Mouse (Mus musculus) forebrain, embryonic 10.5 days (tissue): ENCODE results near the gene Ptprf. TPM values are rescaled to one million over a fixed set of nuclear protein-coding genes. Genes with fewer than 3 reads are reported as not detected.

Experiments
- DNase-seq: peaks from one replicate; pipeline ENCODE4 v3.0.0-alpha.2; 2017; ENCODE audit warnings: low spot score; ENCODE audit errors: extremely low spot score
- H3K27ac ChIP-seq: fragments of 300-500 bp; sonication (generic); 2 replicates; pipeline ENCODE4 v1.5.1; 2016; ENCODE audit warnings: mild to moderate bottlenecking
- H3K27me3 ChIP-seq: fragments of 300-500 bp; sonication (generic); 2 replicates; pipeline ENCODE4 v1.6.1; 2016; ENCODE audit warnings: mild to moderate bottlenecking; ENCODE audit not compliant: poor library complexity, severe bottlenecking
- H3K36me3 ChIP-seq: fragments of 300-500 bp; sonication (generic); replicated peaks from 2 replicates; pipeline ENCODE4 v1.6.1; 2016; ENCODE audit warnings: mild to moderate bottlenecking, moderate library complexity
- H3K4me1 ChIP-seq: fragments of 300-500 bp; sonication (generic); 2 replicates; pipeline ENCODE4 v1.6.1; 2016
- H3K4me3 ChIP-seq: fragments of 300-500 bp; sonication (generic); 2 replicates; pipeline ENCODE4 v1.5.1; 2016; ENCODE audit warnings: mild to moderate bottlenecking, moderate library complexity
- H3K9me3 ChIP-seq: fragments of 300-500 bp; sonication (generic); 2 replicates; pipeline ENCODE4 v1.6.1; 2016; ENCODE audit warnings: mild to moderate bottlenecking, moderate library complexity
- WGBS: fragments of 180-500 bp; shearing (Covaris S2); methylation state at CpG from one replicate; pipeline ENCODE4 v1.1.7; 2016; 5-methylcytosine and 5-hydroxymethylcytosine counted together
- polyA plus RNA-seq: library from polyadenylated mRNA; unstranded; fragments of >200 nt; fragmentation: Nextera tagmentation; extraction: Ambion mirVana; gene quantifications from 2 replicates; pipeline ENCODE4 v1.2.1, GENCODE M21; 2016

Gene Ptprf
- polyA plus RNA-seq, 1 experiment from 2014 or later, result 102 TPM

- WGBS, result 93% methylated on average over 15 of the region's 16 CpGs
- peaks cover 92% of the 10 kb centered on the region for H3K36me3 ChIP-seq
- no peak overlapping the region for H3K4me3 ChIP-seq
- no peaks in the 10 kb centered on the region for H3K9me3 ChIP-seq
- H3K27ac ChIP-seq, result no peak overlapping the region
- DNase-seq, result no peak
- H3K4me1 ChIP-seq, result peaks cover 27% of the 10 kb centered on the region
- H3K27me3 ChIP-seq, result no peaks in the 10 kb centered on the region
Observed at GRCm38 (mm10) chr4:118239960-118240689, 51.1 kb downstream of the Ptprf start.

GRCm38 (mm10) chr4:118238666-118239065, 52.5 kb downstream of the Ptprf start:
- Histone ChIP-seq H3K36me3 (peaks cover 92% of the 10 kb centered on the region), H3K9me3 (no peaks in the 10 kb centered on the region), H3K4me3 (no peak overlapping the region), H3K27me3 (no peaks in the 10 kb centered on the region), H3K27ac (0 out of 2 replicates have a peak overlapping the region, but pooled peaks have one; percentile 21), H3K4me1 (peaks cover 25% of the 10 kb centered on the region)
- DNase-seq, result no peak
- 96% methylated on average over 6 of the region's 6 CpGs for WGBS

- Histone ChIP-seq H3K36me3 (peaks cover 92% of the 10 kb centered on the region), H3K27me3 (no peaks in the 10 kb centered on the region), H3K27ac (no peak overlapping the region), H3K4me3 (no peak overlapping the region), H3K4me1 (peaks cover 25% of the 10 kb centered on the region), H3K9me3 (no peaks in the 10 kb centered on the region)
- no peak for DNase-seq
- 80% methylated on average over 9 of the region's 9 CpGs for WGBS
Observed at GRCm38 (mm10) chr4:118236871-118237270, 54.3 kb downstream of the Ptprf start.

GRCm38 (mm10) chr4:118234711-118235388, 56.4 kb downstream of the Ptprf start:
- no peak for DNase-seq
- peaks cover 25% of the 10 kb centered on the region for H3K4me1 ChIP-seq
- no peaks in the 10 kb centered on the region for H3K27me3 ChIP-seq
- 79% methylated on average over 11 of the region's 11 CpGs for WGBS
- no peaks in the 10 kb centered on the region for H3K9me3 ChIP-seq
- H3K36me3 ChIP-seq, result peaks cover 94% of the 10 kb centered on the region
- no peak overlapping the region for H3K27ac ChIP-seq
- no peak overlapping the region for H3K4me3 ChIP-seq

- 92% methylated on average over 2 of the region's 2 CpGs for WGBS
- Histone ChIP-seq H3K4me1 (peaks cover 25% of the 10 kb centered on the region), H3K36me3 (peaks cover 100% of the 10 kb centered on the region), H3K9me3 (no peaks in the 10 kb centered on the region), H3K27ac (no peak overlapping the region), H3K27me3 (no peaks in the 10 kb centered on the region), H3K4me3 (no peak overlapping the region)
- no peak for DNase-seq
Observed at GRCm38 (mm10) chr4:118233886-118234285, 57.3 kb downstream of the Ptprf start.

GRCm38 (mm10) chr4:118231861-118232260, 59.3 kb downstream of the Ptprf start:
- 94% methylated on average over 6 of the region's 6 CpGs for WGBS
- H3K27me3 ChIP-seq, result no peaks in the 10 kb centered on the region
- peaks cover 100% of the 10 kb centered on the region for H3K36me3 ChIP-seq
- no peaks in the 10 kb centered on the region for H3K9me3 ChIP-seq
- no peak overlapping the region for H3K4me3 ChIP-seq
- no peak overlapping the region for H3K27ac ChIP-seq
- DNase-seq, result no peak
- peaks cover 10% of the 10 kb centered on the region for H3K4me1 ChIP-seq

GRCm38 (mm10) chr4:118229035-118229770, 62.0 kb downstream of the Ptprf start:
- 0 out of 2 replicates have a peak overlapping the region, but pooled peaks have one; percentile 51 for H3K27ac ChIP-seq
- no peak overlapping the region for H3K4me3 ChIP-seq
- no peaks in the 10 kb centered on the region for H3K9me3 ChIP-seq
- 85% methylated on average over 6 of the region's 6 CpGs for WGBS
- H3K36me3 ChIP-seq, result peaks cover 100% of the 10 kb centered on the region
- DNase-seq, result no peak
- 0 out of 2 replicates have a peak, but pooled peaks cover 3% of the 10 kb centered on the region for H3K4me1 ChIP-seq
- no peaks in the 10 kb centered on the region for H3K27me3 ChIP-seq

GRCm38 (mm10) chr4:118227398-118227797, 63.8 kb downstream of the Ptprf start:
- no peak for DNase-seq
- H3K27me3 ChIP-seq, result no peaks in the 10 kb centered on the region
- no peaks in the 10 kb centered on the region for H3K9me3 ChIP-seq
- no peak overlapping the region for H3K4me3 ChIP-seq
- H3K4me1 ChIP-seq, result no peaks in the 10 kb centered on the region
- H3K27ac ChIP-seq, result no peak overlapping the region; the same call in 1 of the 2 replicates
- peaks cover 100% of the 10 kb centered on the region for H3K36me3 ChIP-seq
- 87% methylated on average over 12 of the region's 12 CpGs for WGBS

GRCm38 (mm10) chr4:118221261-118221660, 69.9 kb downstream of the Ptprf start:
- no peak for DNase-seq
- H3K4me1 ChIP-seq, result no peaks in the 10 kb centered on the region
- H3K9me3 ChIP-seq, result no peaks in the 10 kb centered on the region
- 89% methylated on average over 7 of the region's 7 CpGs for WGBS
- no peaks in the 10 kb centered on the region for H3K27me3 ChIP-seq
- no peak overlapping the region for H3K27ac ChIP-seq
- H3K36me3 ChIP-seq, result peaks cover 100% of the 10 kb centered on the region
- no peak overlapping the region for H3K4me3 ChIP-seq

GRCm38 (mm10) chr4:118220756-118221155, 70.4 kb downstream of the Ptprf start:
- Histone ChIP-seq H3K27ac (no peak overlapping the region), H3K36me3 (peaks cover 100% of the 10 kb centered on the region), H3K4me1 (no peaks in the 10 kb centered on the region), H3K9me3 (no peaks in the 10 kb centered on the region), H3K27me3 (no peaks in the 10 kb centered on the region), H3K4me3 (no peak overlapping the region)
- no peak for DNase-seq
- WGBS, result 92% methylated on average over 9 of the region's 9 CpGs

GRCm38 (mm10) chr4:118219487-118219886, 71.7 kb downstream of the Ptprf start:
- no peak overlapping the region for H3K27ac ChIP-seq
- H3K27me3 ChIP-seq, result no peaks in the 10 kb centered on the region
- no peaks in the 10 kb centered on the region for H3K9me3 ChIP-seq
- peaks cover 100% of the 10 kb centered on the region for H3K36me3 ChIP-seq
- H3K4me1 ChIP-seq, result no peaks in the 10 kb centered on the region
- WGBS, result 93% methylated on average over 6 of the region's 6 CpGs
- no peak for DNase-seq
- H3K4me3 ChIP-seq, result no peak overlapping the region

GRCm38 (mm10) chr4:118218521-118218920, 72.7 kb downstream of the Ptprf start:
- H3K4me3 ChIP-seq, result no peak overlapping the region
- WGBS, result 88% methylated on average over 5 of the region's 5 CpGs
- no peak overlapping the region for H3K27ac ChIP-seq
- H3K27me3 ChIP-seq, result no peaks in the 10 kb centered on the region
- H3K36me3 ChIP-seq, result peaks cover 100% of the 10 kb centered on the region
- H3K4me1 ChIP-seq, result no peaks in the 10 kb centered on the region
- H3K9me3 ChIP-seq, result no peaks in the 10 kb centered on the region
- DNase-seq, result no peak
